Mouse (Mus musculus): ENCODE measurements at regions not wholly inside any gene's neighbourhood (a gene's known extent, or its start where the extent isn't known, plus 50 kb on each side); places are given as distances from the start of the nearest gene placed in this dataset.

GRCm38 (mm10) chr8:30365721-30366120 is 2918.3 kb downstream of the Poteg start:
- TF ChIP-seq CTCF (IDR thresholded peaks at IDR 0.05; ENCODE audit: borderline replicate concordance, insufficient read depth, low read depth, low read length) (no peak), POLR2A (IDR thresholded peaks at IDR 0.05; ENCODE audit: borderline replicate concordance, insufficient read depth, low read length) (no peak)
